Mouse (Mus musculus): ENCODE results near the gene Kcne1.

Gene Kcne1

GRCm38 (mm10) chr16:92302506-92302905 lies 56.8 kb downstream of the Kcne1 start:
- no peak for DNase-seq

GRCm38 (mm10) chr16:92301989-92302388 lies 57.3 kb downstream of the Kcne1 start:
- no peak for DNase-seq

GRCm38 (mm10) chr16:92301412-92301806 lies 57.9 kb downstream of the Kcne1 start:
- peak in 1 of 2 experiments; percentile 45 for DNase-seq

GRCm38 (mm10) chr16:92300649-92301411 lies 58.4 kb downstream of the Kcne1 start, which contains the start of gene Smim11:
TSS of gene Smim11 (plus strand) at chr16:92301286.
- peak; percentile 95 to 99 for DNase-seq

Measured in cerebellum, adult 18-20 months (tissue).